Mouse (Mus musculus): ENCODE measurements at regions not wholly inside any gene's neighbourhood (a gene's known extent, or its start where the extent isn't known, plus 50 kb on each side); places are given as distances from the start of the nearest gene placed in this dataset.

GRCm38 (mm10) chr15:63592758-63593463 lies 252.1 kb downstream of the Gsdmc2 start:
- intact Hi-C loops (cut with DNase I), result no loop called here
- Histone ChIP-seq H3K4me3 (no peak overlapping the region), H3K27ac (no peak overlapping the region)
- TF ChIP-seq CTCF (IDR thresholded peaks at IDR 0.05), result no peak
- DNase-seq, result no peak

GRCm38 (mm10) chr15:63559293-63559692 lies 285.7 kb downstream of the Gsdmc2 start:
- Histone ChIP-seq H3K4me3 (no peak overlapping the region), H3K27ac (no peak overlapping the region)
- TF ChIP-seq CTCF (IDR thresholded peaks at IDR 0.05), result no peak
- intact Hi-C loops (cut with DNase I), result no loop called here
- no peak for DNase-seq

GRCm38 (mm10) chr15:63558691-63559090 lies 286.3 kb downstream of the Gsdmc2 start:
- DNase-seq, result no peak
- Histone ChIP-seq H3K27ac (no peak overlapping the region), H3K4me3 (no peak overlapping the region)
- no peak for TF ChIP-seq CTCF (IDR thresholded peaks at IDR 0.05)
- intact Hi-C loops (cut with DNase I), result no loop called here

- no peak for DNase-seq
Observed at GRCm38 (mm10) chr15:63557816-63558215, 287.2 kb downstream of the Gsdmc2 start.

GRCm38 (mm10) chr15:63553597-63553996 lies 291.4 kb downstream of the Gsdmc2 start:
- no peak for TF ChIP-seq CTCF (IDR thresholded peaks at IDR 0.05)

More at GRCm38 (mm10) chr15:63557816-63558215, 287.2 kb downstream of the Gsdmc2 start:
- TF ChIP-seq CTCF (IDR thresholded peaks at IDR 0.05), result no peak
- H3K27ac ChIP-seq, result no peak overlapping the region
- no peak overlapping the region for H3K4me3 ChIP-seq
- intact Hi-C loops (cut with DNase I), result no loop called here

GRCm38 (mm10) chr15:63532337-63533055 lies 312.5 kb downstream of the Gsdmc2 start:
- no peak for TF ChIP-seq CTCF (IDR thresholded peaks at IDR 0.05)
- intact Hi-C loops (cut with DNase I), result no loop called here
- Histone ChIP-seq H3K27ac (no peak overlapping the region), H3K4me3 (no peak overlapping the region)
- DNase-seq, result no peak

More at GRCm38 (mm10) chr15:63553597-63553996, 291.4 kb downstream of the Gsdmc2 start:
- H3K4me3 ChIP-seq, result no peak overlapping the region
- intact Hi-C loops (cut with DNase I), result no loop called here
- H3K27ac ChIP-seq, result peak overlapping the region; percentile 56
- DNase-seq, result peak; percentile 17

GRCm38 (mm10) chr15:63527318-63527717 lies 317.7 kb downstream of the Gsdmc2 start:
- intact Hi-C loops (cut with DNase I), result no loop called here

GRCm38 (mm10) chr15:63526820-63527219 lies 318.2 kb downstream of the Gsdmc2 start:
- intact Hi-C loops (cut with DNase I), result no loop called here
- H3K4me3 ChIP-seq, result no peak overlapping the region
- no peak for DNase-seq
- TF ChIP-seq CTCF (IDR thresholded peaks at IDR 0.05), result no peak
- no peak overlapping the region for H3K27ac ChIP-seq

More at GRCm38 (mm10) chr15:63527318-63527717, 317.7 kb downstream of the Gsdmc2 start:
- H3K4me3 ChIP-seq, result no peak overlapping the region
- no peak overlapping the region for H3K27ac ChIP-seq
- no peak for TF ChIP-seq CTCF (IDR thresholded peaks at IDR 0.05)
- no peak for DNase-seq

GRCm38 (mm10) chr15:63517301-63517700 lies 327.7 kb downstream of the Gsdmc2 start:
- TF ChIP-seq CTCF (IDR thresholded peaks at IDR 0.05), result no peak
- Histone ChIP-seq H3K4me3 (no peak overlapping the region), H3K27ac (no peak overlapping the region)
- DNase-seq, result no peak
- intact Hi-C loops (cut with DNase I), result no loop called here

GRCm38 (mm10) chr15:63500453-63500852 lies 344.5 kb downstream of the Gsdmc2 start:
- no peak for DNase-seq
- H3K4me3 ChIP-seq, result no peak overlapping the region
- H3K27ac ChIP-seq, result no peak overlapping the region
- no peak for TF ChIP-seq CTCF (IDR thresholded peaks at IDR 0.05)
- intact Hi-C loops (cut with DNase I), result no loop called here

- TF ChIP-seq CTCF (IDR thresholded peaks at IDR 0.05), result no peak
- H3K4me3 ChIP-seq, result no peak overlapping the region
- no peak for DNase-seq
- intact Hi-C loops (cut with DNase I), result no loop called here
- H3K27ac ChIP-seq, result no peak overlapping the region
Observed at GRCm38 (mm10) chr15:63498483-63498882, 346.5 kb downstream of the Gsdmc2 start.

- TF ChIP-seq CTCF (IDR thresholded peaks at IDR 0.05), result no peak
- no peak for DNase-seq
- H3K27ac ChIP-seq, result no peak overlapping the region
- intact Hi-C loops (cut with DNase I), result no loop called here
- H3K4me3 ChIP-seq, result no peak overlapping the region
Observed at GRCm38 (mm10) chr15:63497207-63497606, 347.8 kb downstream of the Gsdmc2 start.

- H3K27ac ChIP-seq, result peak overlapping the region; percentile 63; the same call in 1 of the 2 replicates
- DNase-seq, result no peak
- no peak overlapping the region for H3K4me3 ChIP-seq
- no peak for TF ChIP-seq CTCF (IDR thresholded peaks at IDR 0.05)
- intact Hi-C loops (cut with DNase I), result no loop called here
Observed at GRCm38 (mm10) chr15:63484910-63485309, 360.1 kb downstream of the Gsdmc2 start.
